Mouse (Mus musculus): ENCODE data around the gene Mbl1.

Mbl1 gene

DNA sequence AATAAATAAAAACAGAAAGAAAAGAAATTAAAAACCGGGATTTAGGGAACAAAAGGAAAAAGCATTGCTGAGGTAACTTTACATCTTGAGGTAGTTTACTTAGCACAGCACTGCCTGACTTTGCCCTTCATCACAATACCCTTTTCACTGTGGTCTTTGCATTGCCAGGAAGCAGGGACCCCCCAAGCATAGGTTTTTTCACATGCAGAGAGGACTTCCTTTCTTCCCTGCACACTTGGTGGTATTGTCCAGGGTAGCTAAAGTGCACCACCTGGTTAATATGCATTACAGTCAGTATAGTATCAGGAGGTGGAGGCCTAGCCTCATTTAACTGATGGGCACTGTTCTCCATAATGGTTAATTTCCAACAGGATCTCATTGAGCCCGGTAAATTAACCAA is 38.2 kb downstream of the Mbl1 start:
- DNase-seq (ENCODE audit: low read depth, low spot score): no peak

DNA sequence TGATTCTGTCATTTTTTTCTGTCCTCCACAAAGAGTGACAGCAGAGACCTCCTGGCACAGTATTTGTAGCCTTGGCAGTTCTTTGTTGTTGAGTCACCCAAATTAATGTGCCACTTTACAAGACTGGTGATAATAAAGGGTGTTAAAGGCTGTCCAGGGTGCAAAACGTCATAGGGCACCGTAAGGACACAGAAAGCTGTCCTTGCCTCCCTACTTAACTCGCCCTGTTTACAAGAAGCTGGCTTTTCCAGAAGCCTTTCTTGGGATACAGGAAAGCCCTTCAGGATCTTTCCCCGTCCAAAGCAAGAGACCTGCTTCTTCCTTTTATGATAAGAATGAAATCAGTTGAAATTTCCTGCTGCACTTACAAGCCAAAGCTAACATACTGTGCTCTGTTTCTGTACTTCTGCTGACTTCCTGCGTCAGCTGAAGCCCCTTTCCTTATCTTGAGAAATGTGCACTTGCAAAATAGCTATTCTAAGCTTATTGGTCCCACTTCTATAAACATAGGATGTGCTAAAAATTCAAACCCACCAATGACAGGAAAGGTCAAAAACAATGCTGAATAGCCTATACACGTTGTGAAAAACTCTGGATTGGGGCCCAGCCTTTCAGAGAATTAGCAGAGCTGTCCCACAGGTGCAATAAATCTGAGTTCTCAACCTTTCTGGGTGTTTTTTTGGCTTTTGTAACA is 46.9 kb downstream of the Mbl1 start:
- DNase-seq (ENCODE audit: low read depth, low spot score): no peak
